Mouse (Mus musculus): Measurements from ENCODE around the gene Cyp17a1.

Gene Cyp17a1

GRCm38 (mm10) chr19:46617361-46617760 is 55.6 kb downstream of the Cyp17a1 start:
- DNase-seq (ENCODE audit: low spot score in 2 of 2) = no peak

All from spleen, postnatal 10 days (tissue).